Mouse (Mus musculus) heart, postnatal 0 days (tissue): ENCODE data around the gene Fermt2.

Experiments
- CTCF ChIP-seq: IDR thresholded peaks from 2 replicates; pipeline ENCODE4 v1.5.1; 2016; ENCODE audit warnings: antibody characterized with exemption, control low read depth, low read depth
- EP300 ChIP-seq: IDR thresholded peaks from 2 replicates; pipeline ENCODE4 v1.6.1; 2016; ENCODE audit warnings: antibody characterized with exemption, low read depth

- no peak for TF ChIP-seq EP300
- no peak for TF ChIP-seq CTCF
Observed at GRCm38 (mm10) chr14:45544905-45545304, 15.0 kb upstream of the Fermt2 start.
